Mouse (Mus musculus) monocyte, adult 5-6 weeks (primary cell): ENCODE measurements around the gene Rtp3. TPM values are rescaled to one million over a fixed set of nuclear protein-coding genes. Genes with fewer than 3 reads are reported as not detected.

Source experiments
- ATAC-seq: fragments of 153-309, 156-312 bp; replicated peaks from 2 replicates; pipeline ENCODE4 v1.8.0; 2017; ENCODE audit warnings: mild to moderate bottlenecking; ENCODE audit not compliant: low TSS enrichment, insufficient number of reproducible peaks, severe bottlenecking, poor library complexity, low FRiP score
- total RNA-seq: library from RNA; stranded (forward); fragments of 200-1000, 200-491, 200-594 nt; gene quantifications from 3 replicates; pipeline ENCODE4 v1.2.3, GENCODE M21; 2017

Rtp3 gene
- total RNA-seq, 1 experiment from 2014 or later: not detected

- ATAC-seq: no peak
Observed at GRCm38 (mm10) chr9:110985951-110986350, 4.4 kb downstream of the Rtp3 start.

GRCm38 (mm10) chr9:110985541-110985940 lies 4.8 kb downstream of the Rtp3 start:
- no peak for ATAC-seq

- ATAC-seq: no peak
Observed at GRCm38 (mm10) chr9:110984096-110984495, 6.3 kb downstream of the Rtp3 start.

- ATAC-seq: no peak
Observed at GRCm38 (mm10) chr9:110982351-110982750, 8.0 kb downstream of the Rtp3 start.

- ATAC-seq: no peak
Observed at GRCm38 (mm10) chr9:110979411-110979810, 11.0 kb downstream of the Rtp3 start.

- ATAC-seq: no peak
Observed at GRCm38 (mm10) chr9:110965910-110966231, 24.5 kb downstream of the Rtp3 start.

GRCm38 (mm10) chr9:110965062-110965909 lies 25.1 kb downstream of the Rtp3 start:
- ATAC-seq: no peak

GRCm38 (mm10) chr9:110963566-110964115 lies 26.7 kb downstream of the Rtp3 start:
- ATAC-seq: no peak

- ATAC-seq: no peak
Observed at GRCm38 (mm10) chr9:110961386-110961785, 29.0 kb downstream of the Rtp3 start.

- no peak for ATAC-seq
Observed at GRCm38 (mm10) chr9:110960230-110961149, 29.9 kb downstream of the Rtp3 start.

- ATAC-seq: no peak
Observed at GRCm38 (mm10) chr9:110959669-110960068, 30.7 kb downstream of the Rtp3 start.

GRCm38 (mm10) chr9:110955962-110956361 lies 34.4 kb downstream of the Rtp3 start:
- ATAC-seq: no peak

GRCm38 (mm10) chr9:110954681-110955445 lies 35.5 kb downstream of the Rtp3 start:
- ATAC-seq: no peak

GRCm38 (mm10) chr9:110953550-110954461 lies 36.6 kb downstream of the Rtp3 start:
- ATAC-seq: no peak

- no peak for ATAC-seq
Observed at GRCm38 (mm10) chr9:110952931-110953549, 37.3 kb downstream of the Rtp3 start.

GRCm38 (mm10) chr9:110952398-110952797 lies 38.0 kb downstream of the Rtp3 start:
- no peak for ATAC-seq

GRCm38 (mm10) chr9:110951866-110952265 lies 38.5 kb downstream of the Rtp3 start:
- no peak for ATAC-seq
